Mouse (Mus musculus): ENCODE results near the gene Krtap10-4. TPM values are rescaled to one million over a fixed set of nuclear protein-coding genes. Genes with fewer than 3 reads are reported as not detected.

Krtap10-4 gene
- not detected in 2 replicates for polyA plus RNA-seq (2015; fragmentation: Nextera tagmentation; extraction: Ambion mirVana)

DNA sequence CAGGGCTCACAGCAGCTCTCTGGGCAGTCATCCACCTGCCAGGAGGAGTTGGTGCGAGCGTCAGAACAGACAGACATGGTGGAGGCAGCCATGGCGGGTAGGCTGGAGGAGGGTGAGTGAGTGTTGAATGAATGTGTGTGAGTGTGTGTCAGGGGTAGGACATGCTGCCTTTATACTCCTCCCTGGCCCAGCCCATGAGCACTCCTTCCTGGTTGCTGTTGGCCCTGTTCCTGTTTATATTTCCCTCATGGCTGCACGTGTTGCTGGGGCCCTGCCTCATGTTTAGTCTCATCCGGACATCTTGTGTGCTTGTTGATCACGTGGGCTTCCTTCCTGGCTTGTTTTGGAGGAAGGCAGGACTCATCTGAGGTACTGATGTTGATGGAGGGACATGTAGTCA lies at the start of gene Krtap10-4:
Gene Krtap10-4, minus strand, starts transcription at position 145 of the 400 bp plus-strand sequence.
- H3K4me3 ChIP-seq (ENCODE audit: low read depth, low read length) = no peak within 1 kb of the TSS
- H3K27me3 ChIP-seq (ENCODE audit: insufficient read depth, low read length) = no peaks in the 10 kb centered on the region
- H3K4me2 ChIP-seq (ENCODE audit: low read depth, low read length) = no peak within 1 kb of the TSS
- TF ChIP-seq CTCF (IDR thresholded peaks at IDR 0.05; ENCODE audit: low read depth) = no peak
- TF ChIP-seq EP300 (IDR thresholded peaks at IDR 0.05; ENCODE audit: low read depth) = no peak
- no peaks in the 10 kb centered on the region for H3K9me3 ChIP-seq (ENCODE audit: low read length)
- no peaks in the 10 kb centered on the region for H3K36me3 ChIP-seq (replicated peaks; ENCODE audit: insufficient read depth, low read length)
- H3K4me1 ChIP-seq (ENCODE audit: insufficient read depth) = no peaks in the 10 kb centered on the region
- no peak for DNase-seq
- no peak for ATAC-seq
- no peak within 1 kb of the TSS for H3K9ac ChIP-seq (replicated peaks)
- no peak within 1 kb of the TSS for H3K27ac ChIP-seq (ENCODE audit: low read depth)
- 49% methylated on average over 6 of the region's 6 CpGs for WGBS (ENCODE audit: insufficient replicate concordance)

DNA sequence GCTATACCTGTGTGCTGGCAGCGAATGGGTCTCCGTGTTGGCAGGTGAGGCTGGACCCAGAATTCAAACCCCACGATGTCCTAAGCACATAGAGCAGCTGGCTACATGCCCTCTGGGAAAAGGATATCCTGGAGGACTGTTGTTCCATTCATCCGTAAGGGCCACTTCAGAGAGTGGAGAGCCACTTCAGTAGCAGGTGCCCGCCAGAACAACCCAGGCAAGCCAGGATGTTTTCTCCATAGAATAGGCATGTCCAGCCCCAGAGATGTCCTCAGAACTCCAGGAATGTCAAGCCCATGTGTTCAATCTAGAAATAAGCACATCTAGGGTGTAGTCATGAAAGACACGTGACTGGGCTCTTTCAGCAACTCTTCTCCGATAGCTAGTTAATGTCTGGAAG lies 42.8 kb upstream of the Krtap10-4 start:
- Histone ChIP-seq H3K4me1 (ENCODE audit: insufficient read depth) (no peaks in the 10 kb centered on the region), H3K4me2 (ENCODE audit: low read depth, low read length) (no peak overlapping the region), H3K27me3 (ENCODE audit: insufficient read depth, low read length) (no peaks in the 10 kb centered on the region), H3K9me3 (ENCODE audit: low read length) (no peaks in the 10 kb centered on the region), H3K4me3 (ENCODE audit: low read depth, low read length) (no peak overlapping the region), H3K9ac (replicated peaks) (no peak overlapping the region), H3K27ac (ENCODE audit: low read depth) (no peak overlapping the region), H3K36me3 (replicated peaks; ENCODE audit: insufficient read depth, low read length) (no peaks in the 10 kb centered on the region)
- ATAC-seq = no peak
- TF ChIP-seq CTCF (IDR thresholded peaks at IDR 0.05; ENCODE audit: low read depth) = no peak
- TF ChIP-seq EP300 (IDR thresholded peaks at IDR 0.05; ENCODE audit: low read depth) = no peak
- DNase-seq = no peak
- 75% methylated on average over 7 of the region's 7 CpGs for WGBS (ENCODE audit: insufficient replicate concordance)

DNA sequence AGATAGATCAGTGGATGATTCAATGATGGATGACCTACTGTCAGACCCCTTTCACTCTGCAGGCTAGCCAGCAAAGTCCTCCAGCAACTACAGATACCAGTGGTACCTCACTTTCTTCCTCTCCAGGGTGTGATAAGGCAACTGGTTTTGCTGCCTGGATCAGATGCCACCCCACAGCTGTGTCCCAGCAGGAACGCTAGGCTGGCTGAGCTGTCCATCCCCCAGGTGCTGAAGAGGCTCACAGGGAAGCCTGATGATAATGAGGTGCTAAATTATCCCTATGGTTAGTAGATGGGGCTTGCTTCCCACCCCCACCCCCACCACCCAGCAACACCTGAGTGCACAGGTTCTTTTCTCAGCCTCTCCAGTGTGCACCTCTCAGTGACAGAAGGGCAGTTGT lies 40.7 kb upstream of the Krtap10-4 start:
- no peak overlapping the region for H3K4me3 ChIP-seq (ENCODE audit: low read depth, low read length)
- ATAC-seq = no peak
- H3K27me3 ChIP-seq (ENCODE audit: insufficient read depth, low read length) = no peaks in the 10 kb centered on the region
- no peak for DNase-seq
- TF ChIP-seq CTCF (IDR thresholded peaks at IDR 0.05; ENCODE audit: low read depth) (no peak), EP300 (IDR thresholded peaks at IDR 0.05; ENCODE audit: low read depth) (no peak)
- H3K36me3 ChIP-seq (replicated peaks; ENCODE audit: insufficient read depth, low read length) = no peaks in the 10 kb centered on the region
- no peak overlapping the region for H3K27ac ChIP-seq (ENCODE audit: low read depth)
- no peak overlapping the region for H3K9ac ChIP-seq (replicated peaks)
- no peaks in the 10 kb centered on the region for H3K4me1 ChIP-seq (ENCODE audit: insufficient read depth)
- no peak overlapping the region for H3K4me2 ChIP-seq (ENCODE audit: low read depth, low read length)
- 17% methylated on average over 1 of the region's 1 CpGs for WGBS (ENCODE audit: insufficient replicate concordance)
- H3K9me3 ChIP-seq (ENCODE audit: low read length) = no peaks in the 10 kb centered on the region

DNA sequence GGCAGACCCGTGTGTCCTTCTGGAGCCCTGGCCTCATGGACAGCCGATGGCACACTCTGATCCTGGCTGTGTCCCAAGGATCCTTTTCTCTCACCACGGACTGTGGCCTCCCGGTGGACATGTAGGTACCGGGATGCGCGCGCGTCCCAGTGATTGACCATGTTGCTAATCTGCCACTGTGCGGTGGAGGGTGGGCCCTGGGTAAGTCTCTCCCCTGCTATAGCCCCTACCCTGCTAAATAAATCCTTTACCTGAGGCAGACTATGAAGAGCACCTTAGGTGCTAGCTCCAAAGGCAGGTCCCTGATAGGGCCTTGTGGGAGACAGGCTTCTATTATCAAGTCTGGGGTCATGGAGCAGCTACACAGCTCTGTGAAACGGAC lies 37.9 kb upstream of the Krtap10-4 start:
- no peaks in the 10 kb centered on the region for H3K27me3 ChIP-seq (ENCODE audit: insufficient read depth, low read length)
- peak overlapping the region; percentile 47 for H3K4me2 ChIP-seq (ENCODE audit: low read depth, low read length)
- TF ChIP-seq CTCF (IDR thresholded peaks at IDR 0.05; ENCODE audit: low read depth) (no peak), EP300 (IDR thresholded peaks at IDR 0.05; ENCODE audit: low read depth) (no peak)
- WGBS (ENCODE audit: insufficient replicate concordance) = 33% methylated on average over 11 of the region's 11 CpGs
- ATAC-seq (no peak), DNase-seq (no peak)
- H3K9me3 ChIP-seq (ENCODE audit: low read length) = no peaks in the 10 kb centered on the region
- H3K4me3 ChIP-seq (ENCODE audit: low read depth, low read length) = no peak overlapping the region
- H3K36me3 ChIP-seq (replicated peaks; ENCODE audit: insufficient read depth, low read length) = no peaks in the 10 kb centered on the region
- H3K9ac ChIP-seq (replicated peaks) = no peak overlapping the region
- no peak overlapping the region for H3K27ac ChIP-seq (ENCODE audit: low read depth)
- H3K4me1 ChIP-seq (ENCODE audit: insufficient read depth) = no peaks in the 10 kb centered on the region

DNA sequence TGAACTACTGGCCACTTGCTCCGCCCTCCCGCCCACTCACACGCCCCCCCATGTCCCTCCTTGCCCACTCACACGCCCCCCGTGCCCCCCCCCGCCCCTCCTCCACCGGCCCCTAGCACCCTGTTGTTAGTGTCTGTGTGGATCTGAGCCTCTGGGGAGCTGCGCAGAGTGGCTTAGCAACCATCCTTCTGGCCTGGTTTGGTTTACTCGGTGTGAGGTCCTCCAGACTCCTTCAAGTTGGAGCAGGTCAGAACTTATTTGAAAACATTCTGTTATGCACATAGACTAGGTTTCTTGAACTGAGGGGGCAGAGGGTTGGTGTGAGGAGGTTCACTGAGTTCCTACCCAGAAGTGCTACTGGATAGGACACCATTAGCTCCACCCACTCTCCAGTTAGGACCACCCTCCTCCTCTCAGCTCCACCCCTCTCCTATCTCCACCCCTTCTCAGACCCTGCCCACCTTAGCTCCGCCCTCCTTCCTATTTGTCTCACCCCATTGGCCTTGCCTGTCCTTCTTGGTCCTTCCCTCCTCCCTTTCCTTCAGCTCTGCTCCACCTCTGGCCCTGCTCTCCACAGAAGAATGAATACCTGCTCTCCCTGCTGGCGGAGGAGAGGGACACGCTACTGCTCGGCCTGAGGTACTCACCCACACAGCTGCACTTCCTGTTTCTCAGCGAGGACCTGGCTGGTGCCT lies 37.3 kb upstream of the Krtap10-4 start:
- H3K4me3 ChIP-seq (ENCODE audit: low read depth, low read length) = no peak overlapping the region
- no peak for TF ChIP-seq CTCF (IDR thresholded peaks at IDR 0.05; ENCODE audit: low read depth)
- TF ChIP-seq EP300 (IDR thresholded peaks at IDR 0.05; ENCODE audit: low read depth) = no peak
- WGBS (ENCODE audit: insufficient replicate concordance) = 31% methylated on average over 14 of the region's 14 CpGs
- H3K4me2 ChIP-seq (ENCODE audit: low read depth, low read length) = peak overlapping the region; percentile 47
- no peaks in the 10 kb centered on the region for H3K36me3 ChIP-seq (replicated peaks; ENCODE audit: insufficient read depth, low read length)
- no peaks in the 10 kb centered on the region for H3K4me1 ChIP-seq (ENCODE audit: insufficient read depth)
- no peak overlapping the region for H3K27ac ChIP-seq (ENCODE audit: low read depth)
- H3K9ac ChIP-seq (replicated peaks) = no peak overlapping the region
- ATAC-seq (peak; percentile 79), DNase-seq (peak; percentile 46)
- no peaks in the 10 kb centered on the region for H3K9me3 ChIP-seq (ENCODE audit: low read length)
- H3K27me3 ChIP-seq (ENCODE audit: insufficient read depth, low read length) = no peaks in the 10 kb centered on the region

DNA sequence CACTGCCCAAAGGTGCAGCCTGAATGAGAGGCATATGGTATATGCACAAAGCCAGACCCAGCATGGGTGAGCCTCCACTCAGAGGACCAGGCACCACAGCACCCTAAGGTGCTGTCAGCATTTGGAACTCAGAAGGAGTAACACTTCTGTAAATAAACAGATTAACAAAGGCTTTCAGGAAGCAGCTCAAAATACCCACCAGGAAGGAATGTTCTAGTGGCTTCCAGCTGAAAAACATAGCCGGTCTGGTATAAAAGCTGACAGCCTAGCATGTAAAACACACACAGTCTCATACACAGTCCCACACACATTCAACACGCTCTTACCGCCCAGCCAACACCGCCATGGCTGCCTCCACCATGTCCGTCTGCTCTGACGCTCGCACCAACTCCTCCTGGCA lies 34.8 kb upstream of the Krtap10-4 start, which contains the start of gene Gm3285:
Gene Gm3285, plus strand, starts transcription at position 301 of the 400 bp plus-strand sequence.
- 45% methylated on average over 7 of the region's 7 CpGs for WGBS (ENCODE audit: insufficient replicate concordance)
- H3K4me3 ChIP-seq (ENCODE audit: low read depth, low read length) = no peak within 1 kb of the TSS
- no peaks in the 10 kb centered on the region for H3K9me3 ChIP-seq (ENCODE audit: low read length)
- ATAC-seq (no peak), DNase-seq (no peak)
- no peak within 1 kb of the TSS for H3K27ac ChIP-seq (ENCODE audit: low read depth)
- TF ChIP-seq CTCF (IDR thresholded peaks at IDR 0.05; ENCODE audit: low read depth) (no peak), EP300 (IDR thresholded peaks at IDR 0.05; ENCODE audit: low read depth) (no peak)
- no peaks in the 10 kb centered on the region for H3K27me3 ChIP-seq (ENCODE audit: insufficient read depth, low read length)
- no peak within 1 kb of the TSS for H3K4me2 ChIP-seq (ENCODE audit: low read depth, low read length)
- H3K9ac ChIP-seq (replicated peaks) = no peak within 1 kb of the TSS
- no peaks in the 10 kb centered on the region for H3K36me3 ChIP-seq (replicated peaks; ENCODE audit: insufficient read depth, low read length)
- H3K4me1 ChIP-seq (ENCODE audit: insufficient read depth) = no peaks in the 10 kb centered on the region

All from liver, postnatal 0 days (tissue).